Mouse (Mus musculus): ENCODE results near the gene Bean1.

GRCm38 (mm10) chr8:104268368-104268767, 98.1 kb downstream of the Bean1 start:
- TF ChIP-seq CTCF (IDR thresholded peaks at IDR 0.05; ENCODE audit: insufficient read depth, low read depth, low read length) (no peak), POLR2A (IDR thresholded peaks at IDR 0.05; ENCODE audit: insufficient read depth, low read depth, low read length) (no peak)
